Mouse (Mus musculus) natural killer cell, adult 2 months (primary cell): ENCODE results near the gene Zc3h12b.

Source experiments
- DNase-seq, 2 experiments: peaks; one replicate each; pipeline ENCODE4 v3.0.0; 2022; ENCODE audit warnings: low spot score in 2 of 2

Gene Zc3h12b

GRCm38 (mm10) chrX:95711227-95712111 lies at the start of gene Zc3h12b:
Zc3h12b (plus strand) TSS chrX:95711678.
- peak; percentile 5 to 28 for DNase-seq

- no peak for DNase-seq
Observed at GRCm38 (mm10) chrX:95682206-95682605, 29.3 kb upstream of the Zc3h12b start.

- DNase-seq, result no peak
Observed at GRCm38 (mm10) chrX:95687119-95687518, 24.4 kb upstream of the Zc3h12b start.

- DNase-seq, result peak in 1 of 2 experiments; percentile 1
Observed at GRCm38 (mm10) chrX:95738253-95738652, 26.8 kb downstream of the Zc3h12b start.

- no peak for DNase-seq
Observed at GRCm38 (mm10) chrX:95795881-95796280, 84.4 kb downstream of the Zc3h12b start.

- DNase-seq, result no peak
Observed at GRCm38 (mm10) chrX:95801790-95802189, 90.3 kb downstream of the Zc3h12b start.

GRCm38 (mm10) chrX:95852806-95853205 lies 141.3 kb downstream of the Zc3h12b start:
- no peak for DNase-seq

GRCm38 (mm10) chrX:95881111-95881510 lies 169.6 kb downstream of the Zc3h12b start:
- no peak for DNase-seq

- DNase-seq, result no peak
Observed at GRCm38 (mm10) chrX:95902716-95903115, 191.2 kb downstream of the Zc3h12b start.

GRCm38 (mm10) chrX:95935481-95935880 lies 224.0 kb downstream of the Zc3h12b start:
- no peak for DNase-seq

- DNase-seq, result no peak
Observed at GRCm38 (mm10) chrX:95945496-95945895, 234.0 kb downstream of the Zc3h12b start.

- no peak for DNase-seq
Observed at GRCm38 (mm10) chrX:95948135-95948534, 236.7 kb downstream of the Zc3h12b start.

GRCm38 (mm10) chrX:95950776-95951175 lies 239.3 kb downstream of the Zc3h12b start:
- DNase-seq, result peak in 1 of 2 experiments; percentile 7

GRCm38 (mm10) chrX:95956497-95957293 lies 245.2 kb downstream of the Zc3h12b start, which contains the start of gene Las1l:
Las1l (minus strand) TSS chrX:95956962.
- peak; percentile 87 to 91 for DNase-seq

- peak in 1 of 2 experiments; percentile 1 for DNase-seq
Observed at GRCm38 (mm10) chrX:95957461-95957860, 246.0 kb downstream of the Zc3h12b start.

GRCm38 (mm10) chrX:95963366-95963765 lies 251.9 kb downstream of the Zc3h12b start:
- DNase-seq, result no peak

- DNase-seq, result no peak
Observed at GRCm38 (mm10) chrX:95965036-95965435, 253.6 kb downstream of the Zc3h12b start.

- DNase-seq, result peak; percentile 62 to 70
Observed at GRCm38 (mm10) chrX:95967847-95968593, 256.5 kb downstream of the Zc3h12b start.

GRCm38 (mm10) chrX:95968594-95968965 lies 257.1 kb downstream of the Zc3h12b start:
- peak; percentile 79 to 85 for DNase-seq

- no peak for DNase-seq
Observed at GRCm38 (mm10) chrX:95969116-95969515, 257.6 kb downstream of the Zc3h12b start.

GRCm38 (mm10) chrX:95969936-95970335 lies 258.5 kb downstream of the Zc3h12b start:
- no peak for DNase-seq
